ENCODE assay signal across 8 mouse cellular contexts in the genomic region with DNA sequence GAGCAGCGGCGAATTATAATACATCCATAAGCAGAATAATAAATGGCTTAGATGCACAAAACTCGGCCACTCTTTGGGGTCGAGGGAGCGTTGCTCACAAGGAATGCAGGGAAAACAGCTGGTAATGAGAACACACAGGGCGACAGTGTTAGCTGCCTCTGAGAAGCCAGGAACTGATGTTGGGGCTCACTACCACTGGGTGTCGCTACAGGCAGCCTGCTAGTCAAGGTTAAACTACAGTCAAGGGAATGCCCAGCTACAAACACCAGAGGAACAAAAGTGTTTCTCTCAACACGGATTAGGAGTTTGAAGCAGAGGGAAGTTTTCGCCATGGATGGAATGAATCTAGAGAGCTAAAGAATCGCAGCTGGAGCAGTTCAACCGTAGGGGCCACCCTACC.
DNase-seq lines count a peak whose midpoint lies in the region; ATAC-seq and TF ChIP-seq lines count a peak whose summit lies in the region.

No protein-coding gene starts in this region.

- 10% methylated on average over 11 of the region's 11 CpGs for WGBS in forebrain, embryonic 10.5 days
- 13% methylated on average over 11 of the region's 11 CpGs for WGBS in heart, postnatal 0 days
- WGBS in lung, embryonic 14.5 days, result 4% methylated on average over 11 of the region's 11 CpGs

- peak; percentile 79 for TF ChIP-seq CTCF in E14TG2a.4 (conservative IDR thresholded peaks at IDR 0.05; ENCODE audit: low read length)
- peak; percentile 96 for TF ChIP-seq CTCF in heart, postnatal 0 days (IDR thresholded peaks at IDR 0.05; ENCODE audit: low read depth)
- TF ChIP-seq CTCF in lung, embryonic 14.5 days (IDR thresholded peaks at IDR 0.05; ENCODE audit: low read depth), result peak; percentile 96

- no peak; the same call in 1 of the 2 replicates for ATAC-seq in heart, postnatal 0 days (ENCODE audit: insufficient read depth, low read depth)
- ATAC-seq in lung, embryonic 14.5 days (ENCODE audit: insufficient read depth), result peak; percentile 78; the same call in 1 of the 2 replicates

- DNase-seq in brain, adult 2 months (ENCODE audit: low read depth, low spot score), result peak; percentile 81
- peak; percentile 74 for DNase-seq in forebrain, embryonic 10.5 days (ENCODE audit: extremely low spot score, low spot score)
- DNase-seq in heart, postnatal 0 days (ENCODE audit: low spot score), result peak; percentile 57
- peak; percentile 90 to 91 for DNase-seq in kidney, postnatal 4 days
- peak; percentile 90 for DNase-seq in lung, embryonic 14.5 days
- DNase-seq in retina, postnatal 1 day, result peak; percentile 85
- DNase-seq in urinary bladder, postnatal 4 days (ENCODE audit: low spot score in 2 of 2), result peak; percentile 57 to 74

- no peak overlapping the region for H3K4me3 ChIP-seq in E14TG2a.4 (replicated peaks; ENCODE audit: low read length)
- H3K4me3 ChIP-seq in forebrain, embryonic 10.5 days, result no peak overlapping the region
- no peak overlapping the region for H3K4me3 ChIP-seq in heart, postnatal 0 days (ENCODE audit: low read depth, low read length)
- no peak overlapping the region for H3K4me3 ChIP-seq in lung, embryonic 14.5 days (ENCODE audit: low read depth, low read length)

- 0 out of 2 replicates have a peak overlapping the region, but pooled peaks have one; percentile 23 for H3K4me2 ChIP-seq in heart, postnatal 0 days (ENCODE audit: low read depth, low read length)
- no peak overlapping the region for H3K4me2 ChIP-seq in lung, embryonic 14.5 days

- TF ChIP-seq EP300 in heart, postnatal 0 days (IDR thresholded peaks at IDR 0.05; ENCODE audit: low read depth), result no peak

- H3K9me3 ChIP-seq in E14TG2a.4 (ENCODE audit: low read length), result no peaks in the 10 kb centered on the region
- no peaks in the 10 kb centered on the region for H3K9me3 ChIP-seq in forebrain, embryonic 10.5 days
- H3K9me3 ChIP-seq in heart, postnatal 0 days (replicated peaks; ENCODE audit: control insufficient read depth, low read length), result no peaks in the 10 kb centered on the region
- H3K9me3 ChIP-seq in lung, embryonic 14.5 days (ENCODE audit: low read depth, low read length), result no peaks in the 10 kb centered on the region

- H3K4me1 ChIP-seq in E14TG2a.4 (replicated peaks; ENCODE audit: low read depth, low read length), result no peaks in the 10 kb centered on the region
- H3K4me1 ChIP-seq in forebrain, embryonic 10.5 days, result peaks cover 15% of the 10 kb centered on the region; the same call in 1 of the 2 replicates
- H3K4me1 ChIP-seq in heart, postnatal 0 days (ENCODE audit: control insufficient read depth, insufficient read depth), result no peaks in the 10 kb centered on the region
- H3K4me1 ChIP-seq in lung, embryonic 14.5 days (ENCODE audit: insufficient read depth), result no peaks in the 10 kb centered on the region

- no peak overlapping the region for H3K27ac ChIP-seq in forebrain, embryonic 10.5 days
- H3K27ac ChIP-seq in heart, postnatal 0 days (ENCODE audit: low read depth), result no peak overlapping the region
- no peak overlapping the region for H3K27ac ChIP-seq in lung, embryonic 14.5 days (ENCODE audit: low read depth)

- no peak overlapping the region for H3K9ac ChIP-seq in heart, postnatal 0 days (replicated peaks; ENCODE audit: low read depth, low read length)
- no peak overlapping the region for H3K9ac ChIP-seq in lung, embryonic 14.5 days

- no peaks in the 10 kb centered on the region for H3K36me3 ChIP-seq in E14TG2a.4 (ENCODE audit: insufficient read depth, low read length)
- no peaks in the 10 kb centered on the region for H3K36me3 ChIP-seq in forebrain, embryonic 10.5 days (replicated peaks)
- no peaks in the 10 kb centered on the region for H3K36me3 ChIP-seq in heart, postnatal 0 days (replicated peaks; ENCODE audit: control insufficient read depth, insufficient read depth, low read length)
- no peaks in the 10 kb centered on the region for H3K36me3 ChIP-seq in lung, embryonic 14.5 days (ENCODE audit: insufficient read depth)

- no peaks in the 10 kb centered on the region for H3K27me3 ChIP-seq in E14TG2a.4 (ENCODE audit: insufficient read depth, low read length)
- H3K27me3 ChIP-seq in forebrain, embryonic 10.5 days (ENCODE audit: poor library complexity, severe bottlenecking), result peaks cover 39% of the 10 kb centered on the region
- no peaks in the 10 kb centered on the region for H3K27me3 ChIP-seq in heart, postnatal 0 days (ENCODE audit: control insufficient read depth, insufficient read depth, low read length)
- H3K27me3 ChIP-seq in lung, embryonic 14.5 days (ENCODE audit: insufficient read depth, low read length), result no peaks in the 10 kb centered on the region
